Mouse (Mus musculus) liver, postnatal 0 days (tissue): ENCODE data around the gene Ddo.

ENCODE experiments used
- CTCF ChIP-seq: sonication (generic); IDR thresholded peaks from 2 replicates; pipeline ENCODE4 v1.5.1; 2016; ENCODE audit warnings: antibody characterized with exemption, low read depth
- EP300 ChIP-seq: IDR thresholded peaks from 2 replicates; pipeline ENCODE4 v1.6.1; 2016; ENCODE audit warnings: antibody characterized with exemption, low read depth, mild to moderate bottlenecking

DNA sequence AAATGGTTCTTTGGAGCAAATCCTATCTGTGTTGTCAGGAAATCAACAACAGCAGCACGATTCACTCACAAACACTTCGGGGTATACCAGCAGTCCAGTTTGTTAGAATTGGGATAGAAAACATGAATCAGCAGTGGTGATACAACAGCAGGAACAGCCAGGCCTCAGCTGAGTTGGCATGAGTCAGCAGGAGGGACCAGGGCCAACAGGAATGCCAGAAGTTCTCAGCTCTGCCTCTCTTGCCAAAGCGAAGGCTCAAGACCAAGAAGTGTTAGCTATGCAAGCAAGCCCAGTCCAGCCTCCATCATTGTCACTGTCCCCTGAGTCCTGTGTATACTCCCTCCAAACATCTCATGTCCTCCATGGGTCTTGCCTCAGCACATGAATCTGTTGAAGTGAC, 32.6 kb upstream of the Ddo start:
- no peak for TF ChIP-seq CTCF
- no peak for TF ChIP-seq EP300
